Mouse (Mus musculus) thymus, postnatal 25 days (tissue): ENCODE data around the gene Klhl8.

Source experiments
- DNase-seq: peaks from one replicate; pipeline ENCODE4 v3.0.0; 2022

The Klhl8 gene

DNA sequence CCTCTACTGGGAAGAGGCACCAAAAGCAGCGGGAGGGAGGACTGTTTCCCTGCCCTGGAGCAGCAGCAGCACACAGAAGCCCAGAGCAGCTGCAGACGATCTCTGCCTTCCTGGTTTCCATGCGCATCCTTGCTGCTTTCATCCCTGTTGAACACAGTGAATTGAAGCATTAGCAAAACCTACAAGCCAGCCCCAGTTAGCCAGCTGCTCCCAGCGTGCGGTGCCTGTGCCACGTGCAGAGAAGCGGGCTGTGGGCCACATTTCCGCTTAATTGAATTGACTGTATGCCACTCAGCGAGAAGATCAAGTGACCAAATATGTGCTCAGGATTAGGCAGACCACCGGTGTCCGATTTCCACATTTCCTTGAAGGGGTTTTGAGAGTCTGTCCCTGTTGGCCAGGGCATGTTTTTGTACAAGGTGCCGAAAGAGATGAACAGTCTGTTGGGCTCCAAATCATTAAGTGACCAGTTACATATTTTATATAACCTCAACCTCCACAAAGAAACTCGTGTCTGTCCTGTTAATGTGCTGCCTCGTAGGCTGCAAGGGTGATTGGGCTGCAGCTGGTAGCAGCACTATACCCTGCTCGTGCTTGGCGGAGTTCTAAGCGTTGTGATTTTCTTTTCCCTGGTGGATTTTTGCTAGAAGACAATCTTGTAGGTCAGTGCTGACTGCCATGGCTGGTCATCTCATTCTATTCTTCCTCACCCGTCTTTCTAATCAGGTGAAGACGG is 65.5 kb downstream of the Klhl8 start:
- DNase-seq: no peak

DNA sequence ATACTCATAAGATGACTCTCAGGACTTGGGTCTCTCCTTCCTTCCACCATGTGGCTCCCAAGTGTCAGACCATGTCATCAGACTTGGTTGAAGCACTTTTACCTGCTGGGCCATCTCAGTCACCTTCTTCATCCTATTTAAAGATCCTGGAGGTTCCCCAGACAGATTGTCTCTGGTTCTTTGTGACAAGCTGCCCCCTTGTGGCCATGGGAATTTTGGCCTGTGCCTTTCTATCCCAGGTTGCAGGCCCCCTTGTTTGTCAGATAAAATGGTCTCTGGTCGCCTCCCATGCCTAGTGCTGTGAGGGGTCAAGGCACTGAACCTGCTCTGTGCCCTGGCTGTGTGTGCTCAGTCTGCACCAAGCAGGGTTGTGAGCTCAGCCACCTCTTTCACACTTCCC is 67.1 kb downstream of the Klhl8 start:
- DNase-seq: peak; percentile 65

DNA sequence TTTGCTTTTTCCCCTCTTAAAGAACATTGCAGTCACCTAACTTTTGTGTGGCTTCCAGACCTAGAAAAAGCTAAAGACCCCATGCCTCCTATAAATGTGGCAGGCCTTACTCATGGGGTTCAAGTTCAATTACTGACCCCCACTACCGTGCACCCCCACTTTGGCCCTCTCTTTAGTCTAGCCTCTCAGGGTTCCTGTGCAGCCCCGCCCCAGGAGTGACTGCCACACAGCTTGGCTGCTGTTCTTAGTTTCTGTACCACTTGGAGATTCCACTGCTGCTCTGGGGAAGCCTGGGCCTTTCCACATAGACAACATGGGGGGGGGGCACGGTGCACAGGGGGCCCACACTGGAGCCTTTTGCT is 71.8 kb downstream of the Klhl8 start:
- DNase-seq: no peak

DNA sequence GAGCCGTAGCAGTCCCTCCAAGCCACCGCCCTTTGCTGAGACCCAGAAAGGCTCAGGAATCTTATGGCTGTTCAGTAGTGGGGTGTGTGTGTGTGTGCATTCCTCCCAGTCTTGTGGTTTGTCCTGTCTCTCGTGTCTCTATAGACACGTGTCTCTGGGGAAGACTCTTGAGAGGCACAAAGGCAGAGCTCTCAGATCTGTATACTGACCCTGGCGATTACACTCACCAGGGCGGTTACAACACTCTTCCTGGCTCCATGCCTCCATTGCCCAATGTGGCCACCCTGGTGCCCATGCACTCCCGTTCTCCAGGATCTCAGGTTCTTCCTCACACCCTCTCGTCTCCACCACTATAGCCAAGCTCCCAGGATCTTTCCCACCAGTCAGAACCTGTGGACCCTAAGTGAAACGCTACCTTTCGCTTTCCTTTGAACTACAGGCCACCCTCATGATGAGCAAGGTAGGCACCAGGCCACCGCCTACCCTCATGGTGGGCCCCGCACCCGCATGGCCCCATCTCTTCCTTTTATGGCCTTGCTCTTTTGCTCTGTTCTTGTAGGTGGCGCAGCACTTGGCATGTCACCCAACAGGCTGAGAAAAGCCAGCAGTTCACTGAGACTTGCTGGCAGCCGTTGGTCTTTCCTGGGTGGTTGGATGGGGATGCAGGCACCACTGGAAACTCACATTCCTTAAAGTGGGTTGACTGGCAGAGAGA is 72.4 kb downstream of the Klhl8 start:
- no peak for DNase-seq

DNA sequence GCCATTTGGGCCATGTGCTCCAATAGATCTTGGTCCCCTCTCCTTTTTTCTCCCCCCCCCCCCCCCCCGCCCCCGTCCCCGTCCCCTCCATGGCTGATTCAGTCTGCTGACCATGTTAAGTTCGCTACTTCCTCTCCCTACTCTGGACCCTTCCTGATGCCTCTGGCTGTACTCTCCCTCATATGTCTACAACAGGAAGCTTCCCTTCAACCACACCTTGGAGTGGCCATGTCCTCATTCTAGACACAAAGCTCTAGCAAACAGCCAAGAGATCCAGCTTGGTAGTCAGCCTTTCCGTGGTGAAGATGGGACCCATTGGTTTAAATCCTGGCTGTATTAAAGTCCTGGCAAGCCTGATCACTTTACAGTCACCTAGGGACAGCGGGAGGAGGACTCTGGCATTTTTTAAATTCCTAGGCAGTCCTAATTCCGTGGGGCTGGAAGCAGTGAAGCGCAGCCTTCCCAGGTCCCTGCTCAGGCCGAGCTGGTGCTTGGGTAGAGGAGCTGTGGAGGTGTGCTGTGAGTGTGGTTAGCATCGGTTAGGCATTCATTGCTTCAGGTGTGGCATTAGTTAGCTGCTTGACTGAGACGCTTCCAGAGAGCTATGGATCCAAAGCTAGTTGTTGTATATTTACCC is 74.8 kb downstream of the Klhl8 start:
- no peak for DNase-seq

DNA sequence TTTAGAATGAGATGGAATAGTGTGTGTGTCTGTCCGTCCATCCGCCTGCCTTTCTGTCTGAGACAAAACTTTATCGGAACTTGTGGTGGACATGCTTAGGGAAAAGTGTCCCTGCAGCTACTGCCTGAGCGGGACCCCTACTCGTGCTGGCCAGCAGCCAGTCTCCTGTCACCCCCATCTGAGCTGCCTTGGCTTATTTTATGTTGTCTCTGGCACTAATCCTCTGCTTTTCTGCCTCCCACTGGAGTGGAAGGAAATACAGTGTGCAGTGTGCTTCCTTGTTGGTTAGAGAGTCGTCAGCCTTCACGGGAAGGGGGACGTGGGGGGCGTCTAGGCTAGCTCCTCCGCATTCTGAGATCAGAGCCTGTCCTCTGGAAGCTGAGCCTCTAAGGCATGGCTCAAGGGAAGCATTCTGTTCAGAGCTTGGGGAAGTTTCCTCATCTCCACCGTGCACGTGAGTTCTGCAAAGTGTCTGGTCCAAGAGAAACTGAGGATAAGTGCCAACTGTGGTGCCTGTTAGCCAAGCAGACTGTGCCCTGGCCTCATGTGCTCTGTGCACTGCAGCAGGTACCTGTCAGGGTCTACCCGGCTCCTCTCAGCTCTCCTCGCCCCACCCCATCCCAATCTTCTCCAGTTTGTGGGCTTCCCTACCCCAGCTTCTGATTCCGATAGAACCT is 75.5 kb downstream of the Klhl8 start:
- no peak for DNase-seq

DNA sequence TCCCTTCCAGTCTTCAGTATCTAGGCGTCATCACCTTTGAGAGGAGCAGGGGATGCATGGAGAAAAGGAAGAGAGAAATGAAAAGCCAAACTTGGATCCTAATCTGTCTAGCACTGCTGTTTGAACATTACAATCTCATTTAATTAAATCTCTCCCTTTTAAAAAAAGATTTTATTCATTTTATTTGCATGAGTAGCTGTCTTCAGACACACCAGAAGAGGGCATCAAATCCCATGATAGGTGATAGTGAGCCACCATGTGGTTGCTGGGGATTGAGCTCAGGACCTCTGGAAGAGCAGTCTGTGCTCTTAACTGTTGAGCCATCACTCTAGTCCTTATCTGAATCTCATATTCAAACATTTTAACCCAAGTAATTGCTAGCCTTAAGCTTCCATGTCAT is 80.2 kb downstream of the Klhl8 start:
- DNase-seq: no peak

DNA sequence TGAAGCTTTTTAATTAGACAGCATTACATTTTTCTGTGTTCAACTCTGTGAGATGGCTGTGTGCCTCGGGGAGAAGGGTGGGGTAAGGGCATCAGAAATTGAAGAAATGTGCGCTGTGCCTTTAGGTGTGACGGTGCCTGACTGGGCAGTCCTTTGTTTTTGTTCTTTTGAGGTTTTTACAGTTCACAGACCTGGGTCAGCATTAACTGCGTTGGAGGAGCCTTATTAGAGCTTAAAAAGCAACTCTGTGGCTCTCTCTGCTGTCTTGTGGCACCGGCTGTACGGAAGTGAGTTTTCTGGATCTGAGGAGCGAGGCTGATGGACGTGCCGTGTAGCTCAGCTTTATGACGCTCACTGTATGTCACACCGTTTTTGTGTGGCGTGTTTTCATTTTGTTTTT is 81.9 kb downstream of the Klhl8 start:
- no peak for DNase-seq

DNA sequence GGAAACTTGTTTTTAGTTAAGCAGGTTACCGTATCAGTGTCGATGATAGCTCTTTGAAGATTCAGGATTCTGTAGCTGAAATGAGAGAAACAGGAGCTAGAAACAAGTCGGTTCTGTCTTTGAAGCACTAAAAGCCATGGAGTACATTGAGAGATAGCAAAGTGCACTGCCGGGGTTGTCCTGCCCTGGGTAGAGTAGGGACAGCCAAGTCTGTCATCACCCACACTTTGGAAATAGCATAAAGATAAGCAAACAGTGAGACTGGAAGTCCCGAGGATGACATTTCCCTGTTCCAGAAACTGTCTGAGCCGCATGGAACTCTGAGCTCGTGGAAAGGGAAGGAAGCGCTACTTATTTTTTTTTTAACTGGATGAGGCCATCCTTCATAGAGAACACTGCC is 82.3 kb downstream of the Klhl8 start:
- DNase-seq: no peak

DNA sequence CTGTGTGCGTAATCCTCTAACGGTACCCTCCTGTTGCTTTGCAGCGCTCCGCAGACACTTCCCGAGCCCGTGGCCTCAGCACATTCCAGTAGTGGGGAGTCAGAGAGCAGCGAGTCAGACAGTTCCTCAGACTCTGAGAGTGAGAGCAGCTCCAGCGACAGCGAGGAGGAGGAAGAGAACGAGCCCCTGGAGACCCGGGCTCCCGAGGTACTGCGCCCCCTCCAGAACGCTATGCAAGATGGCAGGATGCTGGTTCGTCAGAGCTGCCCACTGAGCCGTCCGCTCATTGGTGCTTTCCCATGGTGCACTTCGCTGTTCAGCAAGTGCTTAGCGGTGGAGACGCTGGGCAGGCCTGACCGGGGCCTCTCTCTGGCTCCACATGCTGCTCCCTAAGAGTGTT is 82.8 kb downstream of the Klhl8 start:
- no peak for DNase-seq

DNA sequence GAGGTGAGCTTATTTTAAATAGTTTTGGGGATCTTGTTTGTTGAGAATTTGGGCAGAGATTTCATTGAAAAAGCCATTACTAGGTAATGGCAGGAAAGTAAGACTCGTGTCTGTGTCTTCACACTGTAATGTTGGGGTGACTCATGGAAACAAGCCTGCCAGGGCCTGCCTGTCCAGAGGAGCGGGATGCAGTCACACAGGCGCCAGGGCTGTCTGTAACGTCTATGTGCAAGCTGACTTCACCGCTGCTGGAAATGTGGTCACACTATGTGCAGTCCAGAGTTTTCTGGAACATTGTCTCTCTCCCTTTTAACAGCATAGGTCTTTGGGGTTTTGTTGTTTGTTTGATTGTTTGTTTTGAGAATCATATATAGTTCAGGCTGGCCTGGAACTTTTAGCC is 88.1 kb downstream of the Klhl8 start:
- DNase-seq: no peak

DNA sequence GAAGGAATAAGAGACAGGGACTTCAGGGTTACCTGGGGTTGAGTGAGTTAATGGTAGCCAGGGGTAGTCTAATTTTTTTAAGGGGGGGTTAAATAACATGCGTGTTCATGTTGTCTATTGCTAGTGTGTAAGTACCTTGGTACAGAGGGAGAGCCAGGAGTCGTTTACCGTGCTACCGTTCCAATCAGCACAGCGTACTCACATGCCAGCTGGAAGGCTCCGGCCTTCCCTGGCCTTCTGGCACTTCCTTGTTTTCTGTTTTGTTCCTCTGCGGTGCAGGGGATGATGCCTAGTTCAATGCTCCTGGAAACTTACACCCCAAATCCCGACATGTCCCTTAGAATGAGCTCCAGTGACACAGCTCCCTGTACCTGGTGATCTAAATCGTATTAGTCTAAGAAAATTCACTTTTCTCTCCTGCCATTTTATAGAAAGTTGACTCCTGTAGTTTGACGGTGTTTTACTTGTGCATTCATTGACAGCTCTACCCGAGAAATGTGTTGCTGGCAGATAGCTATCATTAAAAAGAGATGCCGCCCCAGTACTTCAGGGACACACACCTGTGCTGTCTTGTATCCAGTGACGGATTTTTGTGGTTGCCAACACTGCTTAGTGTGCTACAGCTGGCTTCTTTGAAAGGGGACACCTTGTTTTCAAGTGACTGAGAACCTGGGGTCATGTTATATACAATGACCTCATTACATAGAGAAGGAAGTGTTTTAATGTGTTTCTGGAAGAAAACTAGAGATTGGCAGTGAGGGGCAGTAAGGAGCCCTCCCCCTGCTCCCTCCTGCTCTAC is 89.4 kb downstream of the Klhl8 start:
- DNase-seq: peak; percentile 47

DNA sequence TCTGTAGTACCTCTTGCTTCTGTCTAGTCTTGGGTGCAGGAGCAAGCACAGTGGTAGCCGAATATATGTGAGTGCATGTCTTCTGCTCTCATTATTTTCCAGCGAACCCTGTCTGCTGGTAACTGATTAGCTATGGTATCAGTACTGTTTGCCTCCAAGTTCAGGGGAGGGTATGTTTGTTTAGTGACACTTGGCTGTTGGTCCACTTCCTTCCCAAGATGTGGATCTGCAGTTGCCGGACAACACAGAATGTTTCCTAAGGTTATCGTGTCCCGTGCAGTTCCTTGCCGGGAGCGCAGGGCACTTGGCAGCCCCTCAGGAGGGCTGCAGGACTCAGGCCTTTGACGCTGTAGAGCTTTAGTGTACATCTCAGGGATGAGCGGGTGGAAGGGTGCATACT is 90.0 kb downstream of the Klhl8 start:
- DNase-seq: no peak

DNA sequence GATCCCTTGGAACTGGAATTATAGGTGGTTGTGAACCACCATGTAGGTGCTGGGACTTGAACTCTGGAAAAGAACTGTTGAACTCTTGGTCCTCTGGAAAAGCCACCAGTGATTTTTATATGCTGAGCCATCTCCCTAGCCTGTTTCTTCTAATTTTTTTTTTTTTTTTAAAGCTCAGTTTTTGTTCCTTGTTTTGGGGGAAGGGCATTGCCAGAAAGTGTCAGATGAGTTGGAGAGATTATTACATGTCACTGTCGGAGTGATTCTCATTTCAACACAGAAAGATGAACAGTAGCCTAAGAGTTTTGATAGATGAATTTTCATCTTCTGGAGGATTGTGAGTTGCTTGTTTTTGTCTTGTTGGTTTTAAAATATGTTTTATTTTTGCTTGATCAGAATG is 91.4 kb downstream of the Klhl8 start:
- DNase-seq: no peak

DNA sequence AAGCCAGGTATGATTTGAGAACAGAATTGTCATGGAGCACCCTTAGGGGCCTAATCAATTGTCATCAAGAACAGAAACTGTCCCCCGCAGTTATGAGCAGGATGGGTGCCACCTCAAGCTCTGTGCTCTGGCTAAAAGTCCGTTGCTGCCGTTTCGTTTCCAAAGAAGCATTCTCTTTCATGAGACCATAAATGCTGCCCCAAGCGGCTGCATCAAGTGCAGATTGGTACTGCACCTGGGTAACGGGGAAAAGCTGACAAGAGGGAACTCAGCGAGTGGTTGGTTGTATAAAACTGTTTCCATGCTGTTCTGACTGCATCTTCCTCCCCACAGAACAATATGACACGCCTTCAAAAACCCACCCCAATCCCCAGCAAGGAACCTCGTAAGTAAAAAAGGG is 92.5 kb downstream of the Klhl8 start:
- DNase-seq: no peak

DNA sequence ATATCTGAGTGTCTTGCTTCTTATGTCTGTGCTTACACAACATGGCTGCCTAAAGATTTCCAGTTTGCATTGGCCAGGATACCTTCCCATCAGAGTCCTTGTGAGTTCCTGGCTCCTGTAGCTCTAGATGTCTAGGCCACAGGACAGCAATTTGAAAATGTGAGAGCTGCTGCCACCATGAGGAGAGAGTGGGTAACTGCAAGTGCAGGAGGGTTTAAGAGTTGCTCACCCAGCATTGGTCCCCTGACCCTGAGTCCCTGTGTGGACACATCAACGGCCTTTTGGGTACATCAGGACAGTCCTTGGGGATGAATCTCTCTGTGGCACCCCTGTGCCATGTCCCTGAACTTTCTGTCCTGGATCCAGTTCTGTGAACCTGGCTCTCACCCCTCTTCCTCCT is 93.3 kb downstream of the Klhl8 start:
- DNase-seq: peak; percentile 84

DNA sequence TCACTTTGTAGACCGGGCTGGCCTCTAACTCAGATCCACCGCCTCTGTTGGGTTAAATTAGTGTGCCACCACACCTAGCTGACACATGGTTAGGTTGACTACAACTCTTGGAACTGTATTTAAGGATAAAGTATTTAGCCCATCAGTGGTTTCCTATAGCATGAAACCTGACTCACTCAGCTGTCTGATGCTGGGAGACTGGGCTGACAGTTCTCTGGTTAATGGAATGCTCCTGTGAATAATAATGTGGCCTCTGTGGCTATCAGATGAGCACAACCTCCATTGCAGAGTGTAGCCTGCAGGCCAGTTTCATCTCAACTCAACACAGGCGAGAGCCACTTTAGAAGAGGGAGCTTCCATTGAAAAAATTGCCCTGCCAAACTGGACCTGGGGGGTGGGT is 94.3 kb downstream of the Klhl8 start:
- DNase-seq: no peak

DNA sequence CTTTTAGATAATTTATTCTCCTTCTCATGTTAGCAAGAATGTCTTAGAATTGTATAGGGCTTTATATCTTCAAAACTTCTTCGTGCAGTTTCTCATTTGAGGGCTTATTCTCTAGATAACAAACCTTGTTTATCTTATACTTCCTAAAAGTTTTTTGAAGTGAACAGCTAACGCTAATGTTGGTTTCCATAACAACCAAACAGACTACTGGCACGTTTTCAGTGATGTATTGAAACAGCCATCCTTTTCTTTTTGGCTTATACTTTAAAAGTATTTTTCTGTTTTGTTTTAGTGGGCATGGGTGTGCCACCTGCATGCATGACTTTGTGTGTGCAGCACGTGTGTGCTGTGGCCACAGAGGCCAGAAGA is 95.8 kb downstream of the Klhl8 start:
- no peak for DNase-seq

DNA sequence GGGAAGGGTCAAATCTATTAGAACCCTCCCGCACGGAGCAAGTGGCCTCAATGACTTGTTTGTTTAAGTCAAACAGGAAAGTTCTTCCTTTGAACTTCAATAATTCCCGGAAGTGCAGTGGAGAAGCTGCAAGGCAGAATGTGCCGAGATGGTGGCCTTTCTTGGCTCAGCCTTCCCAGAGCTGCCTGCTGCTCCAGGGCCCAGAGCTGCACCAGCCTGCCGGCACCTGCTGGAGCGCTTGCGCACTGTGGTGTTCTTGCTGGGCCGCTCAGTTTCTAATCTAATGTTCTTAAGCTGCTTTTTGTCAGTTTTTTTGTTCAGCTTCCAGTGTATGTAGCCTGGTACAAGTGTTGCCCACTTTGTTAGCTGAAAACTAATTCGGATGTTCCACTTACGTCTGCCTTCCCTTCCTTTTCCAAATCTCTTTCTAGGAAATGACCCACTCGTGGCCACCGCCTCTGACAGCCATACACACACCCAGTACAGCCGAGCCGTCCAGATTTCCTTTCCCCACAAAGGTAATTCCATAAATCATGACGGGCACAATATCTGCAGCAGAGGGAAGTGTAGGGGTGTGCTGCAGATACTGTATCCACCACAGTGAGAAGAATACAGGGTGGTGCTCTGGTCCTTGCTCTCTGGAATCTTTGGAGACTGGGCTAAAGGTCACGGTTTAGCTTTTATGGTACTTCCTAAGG is 96.4 kb downstream of the Klhl8 start:
- DNase-seq: no peak

DNA sequence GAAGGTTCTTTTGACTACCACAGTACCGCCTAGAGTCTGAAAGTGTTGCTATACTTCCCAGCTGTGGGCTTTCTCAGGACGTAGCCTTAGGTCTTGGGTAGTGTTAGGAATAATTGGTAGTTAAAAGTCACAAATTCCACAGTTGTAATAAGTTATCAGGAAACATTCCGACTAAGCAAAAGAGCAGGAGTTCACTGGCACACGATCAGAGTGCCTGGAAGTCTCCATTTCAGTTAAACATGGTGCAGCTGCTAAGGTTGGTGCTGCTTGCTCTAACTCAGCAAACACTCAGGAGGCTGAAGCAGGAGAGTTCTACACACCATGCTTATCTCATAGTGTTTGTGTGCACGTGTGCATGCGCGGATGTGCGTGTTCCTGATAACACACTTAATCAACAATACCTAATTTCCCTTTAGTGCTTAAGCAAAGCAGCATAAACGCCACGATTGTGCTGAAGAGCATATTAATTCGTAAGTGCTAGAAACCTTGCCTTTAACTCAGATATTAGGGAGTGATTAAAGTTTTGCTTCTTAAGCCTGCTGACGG is 97.0 kb downstream of the Klhl8 start:
- DNase-seq: no peak

DNA sequence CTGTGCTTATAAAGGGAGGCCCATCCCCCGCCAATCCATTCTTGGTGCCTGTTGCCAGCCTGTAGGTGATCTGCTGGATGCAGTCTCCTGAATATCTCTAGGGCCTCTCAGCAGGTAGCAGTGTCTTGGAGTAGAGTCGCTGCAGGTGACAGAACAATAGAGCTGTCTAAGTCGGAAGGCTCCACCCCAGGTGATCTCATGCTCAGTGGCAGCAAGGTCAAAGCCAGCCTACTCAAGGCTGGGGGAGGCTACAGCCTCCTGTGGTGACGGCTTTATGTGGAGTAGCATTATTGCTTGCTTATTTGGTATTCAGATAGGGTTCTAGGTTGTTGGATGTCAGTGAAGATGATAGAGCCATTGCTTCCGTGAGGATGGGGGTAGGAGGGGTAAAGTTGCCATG is 97.8 kb downstream of the Klhl8 start:
- no peak for DNase-seq
